Mouse (Mus musculus) gastrocnemius, adult 2 months (tissue): ENCODE measurements at regions not wholly inside any gene's neighbourhood (a gene's known extent, or its start where the extent isn't known, plus 50 kb on each side); places are given as distances from the start of the nearest gene placed in this dataset.

Experiments used
- DNase-seq: peaks from one replicate; pipeline ENCODE4 v3.0.0; 2022
- H3K27ac ChIP-seq: fragments of 200-600 bp; 2 replicates; pipeline ENCODE4 v1.8.1; 2022; ENCODE audit warnings: mild to moderate bottlenecking
- H3K4me3 ChIP-seq: fragments of 200-600 bp; 2 replicates; pipeline ENCODE4 v1.8.1; 2022; ENCODE audit warnings: mild to moderate bottlenecking, moderate library complexity
- CTCF ChIP-seq: fragments of 200-600 bp; IDR thresholded peaks from 2 replicates; pipeline ENCODE4 v1.8.1; 2022; ENCODE audit warnings: antibody characterized with exemption, mild to moderate bottlenecking, moderate library complexity
- intact Hi-C: fragments of 180-260 bp; cut with DNase I; formaldehyde crosslinking; loops from one replicate; pipeline ENCODE4 v1.15.1; 2025

GRCm38 (mm10) chr14:33808593-33809265 is 114.7 kb upstream of the Gdf10 start:
- Histone ChIP-seq H3K27ac (peak overlapping the region; percentile 31; the same call in 1 of the 2 replicates), H3K4me3 (no peak overlapping the region)
- intact Hi-C loops = no loop called here
- peak; percentile 60 for DNase-seq
- TF ChIP-seq CTCF = no peak

GRCm38 (mm10) chr14:33810584-33810983 is 112.8 kb upstream of the Gdf10 start:
- Histone ChIP-seq H3K27ac (no peak overlapping the region), H3K4me3 (no peak overlapping the region)
- DNase-seq = no peak
- intact Hi-C loops = no loop called here
- no peak for TF ChIP-seq CTCF

- TF ChIP-seq CTCF = no peak
- DNase-seq = no peak
- Histone ChIP-seq H3K27ac (no peak overlapping the region), H3K4me3 (no peak overlapping the region)
- intact Hi-C loops = no loop called here
These were observed 112.1 kb upstream of the Gdf10 start for GRCm38 (mm10) chr14:33811241-33811640.

GRCm38 (mm10) chr14:33812266-33812665 is 111.1 kb upstream of the Gdf10 start:
- intact Hi-C loops = no loop called here
- Histone ChIP-seq H3K27ac (no peak overlapping the region), H3K4me3 (no peak overlapping the region)
- no peak for TF ChIP-seq CTCF
- DNase-seq = no peak

GRCm38 (mm10) chr14:33812772-33813171 is 110.6 kb upstream of the Gdf10 start:
- TF ChIP-seq CTCF = no peak
- no peak overlapping the region for H3K27ac ChIP-seq
- intact Hi-C loops = no loop called here
- no peak overlapping the region for H3K4me3 ChIP-seq
- DNase-seq = no peak

GRCm38 (mm10) chr14:33813274-33813673 is 110.1 kb upstream of the Gdf10 start:
- no peak for DNase-seq
- H3K27ac ChIP-seq = no peak overlapping the region
- intact Hi-C loops = no loop called here
- H3K4me3 ChIP-seq = no peak overlapping the region
- TF ChIP-seq CTCF = no peak

GRCm38 (mm10) chr14:33814107-33814506 is 109.3 kb upstream of the Gdf10 start:
- H3K27ac ChIP-seq = no peak overlapping the region
- no peak for DNase-seq
- intact Hi-C loops = no loop called here
- no peak overlapping the region for H3K4me3 ChIP-seq
- no peak for TF ChIP-seq CTCF

- DNase-seq = no peak
- intact Hi-C loops = no loop called here
- TF ChIP-seq CTCF = no peak
- Histone ChIP-seq H3K27ac (no peak overlapping the region), H3K4me3 (no peak overlapping the region)
These were observed 108.8 kb upstream of the Gdf10 start for GRCm38 (mm10) chr14:33814599-33814998.

GRCm38 (mm10) chr14:33820541-33821260 is 102.7 kb upstream of the Gdf10 start:
- TF ChIP-seq CTCF = no peak
- H3K4me3 ChIP-seq = no peak overlapping the region
- intact Hi-C loops = no loop called here
- no peak overlapping the region for H3K27ac ChIP-seq
- no peak for DNase-seq

- H3K4me3 ChIP-seq = no peak overlapping the region
- TF ChIP-seq CTCF = no peak
- no peak for DNase-seq
- intact Hi-C loops = no loop called here
- 0 out of 2 replicates have a peak overlapping the region, but pooled peaks have one; percentile 28 for H3K27ac ChIP-seq
These were observed 102.0 kb upstream of the Gdf10 start for GRCm38 (mm10) chr14:33821436-33821835.

GRCm38 (mm10) chr14:33824421-33824874 is 98.9 kb upstream of the Gdf10 start:
- Histone ChIP-seq H3K27ac (no peak overlapping the region), H3K4me3 (no peak overlapping the region)
- DNase-seq = no peak
- TF ChIP-seq CTCF = no peak
- intact Hi-C loops = no loop called here

- no peak for TF ChIP-seq CTCF
- Histone ChIP-seq H3K27ac (no peak overlapping the region), H3K4me3 (no peak overlapping the region)
- intact Hi-C loops = no loop called here
- DNase-seq = no peak
These were observed 97.3 kb upstream of the Gdf10 start for GRCm38 (mm10) chr14:33826003-33826644.

- intact Hi-C loops = no loop called here
- no peak for DNase-seq
- Histone ChIP-seq H3K4me3 (no peak overlapping the region), H3K27ac (no peak overlapping the region)
- no peak for TF ChIP-seq CTCF
These were observed 90.6 kb upstream of the Gdf10 start for GRCm38 (mm10) chr14:33832650-33833319.
